8 mouse cellular contexts compared by ENCODE assay signal in genomic region chr12:31896986-31897385, GRCm38 (mm10). TPM values are rescaled to one million over a fixed set of nuclear protein-coding genes. Genes with fewer than 3 reads are reported as not detected.
DNase-seq lines count a peak whose midpoint lies in the region; ATAC-seq and TF ChIP-seq lines count a peak whose summit lies in the region.
"Had no signal": no experiment of that assay in that cellular context is flagged by ENCODE, and none has a peak within 500 bp of the region (broad histone marks: within the 10 kb centered on the region; RNA-seq: fewer than 3 reads in every experiment).

No protein-coding gene starts in this region.

- H3K4me3 ChIP-seq in CH12.LX (replicated peaks in 1 of 3; ENCODE audit: low read depth in 2 of 3, low read length in 2 of 3, poor library complexity in 1 of 3), result no peak overlapping the region
- H3K4me3 ChIP-seq in embryonic facial prominence, embryonic 14.5 days (ENCODE audit: low read depth, low read length), result no peak overlapping the region

- no peak for TF ChIP-seq EP300 in CH12.LX (IDR thresholded peaks at IDR 0.05; ENCODE audit: low read length)

- in situ Hi-C loops in CH12.LX (cut with MboI; ENCODE audit: low pct_ligation_motif_present, low pct_unique_long_range_greater_than_20kb, low sequenced_read_pairs), result no loop called here

- peak; percentile 87 for ATAC-seq in embryonic facial prominence, embryonic 14.5 days (ENCODE audit: low read depth)
- ATAC-seq: activated CD4-positive, CD25-positive, alpha-beta regulatory T cell, adult 4 months had no signal

- H3K27ac ChIP-seq in CH12.LX (ENCODE audit: insufficient read depth, low read depth), result no peak overlapping the region
- H3K27ac ChIP-seq in embryonic facial prominence, embryonic 14.5 days (replicated peaks; ENCODE audit: low read depth, low read length), result no peak overlapping the region

- no peak; the same call in 1 of the 2 replicates for TF ChIP-seq RAD21 in CH12.LX (IDR thresholded peaks at IDR 0.05; ENCODE audit: low read depth, low read length)

- peak in 1 of 2 experiments; percentile 13; a peak in 1 of 4 replicates for TF ChIP-seq CTCF in CH12.LX (conservative IDR thresholded peaks at IDR 0.05 in 1 of 2, IDR thresholded peaks at IDR 0.05 in 1 of 2; ENCODE audit: low read depth in 2 of 2, low read length in 2 of 2)

- H3K27me3 ChIP-seq in CH12.LX (replicated peaks), result no peaks in the 10 kb centered on the region
- H3K27me3 ChIP-seq in embryonic facial prominence, embryonic 14.5 days (replicated peaks; ENCODE audit: control insufficient read depth, insufficient read depth, low read length), result no peaks in the 10 kb centered on the region

- no peak overlapping the region for H3K9ac ChIP-seq in CH12.LX (ENCODE audit: insufficient read depth, low read depth)
- no peak overlapping the region for H3K9ac ChIP-seq in embryonic facial prominence, embryonic 14.5 days (ENCODE audit: low read depth, low read length)

- TF ChIP-seq POLR2A in CH12.LX (IDR thresholded peaks at IDR 0.05; ENCODE audit: low read depth, low read length), result no peak

- WGBS in embryonic facial prominence, embryonic 14.5 days, result 35% methylated on average over 8 of the region's 8 CpGs

- H3K4me1 ChIP-seq in CH12.LX (ENCODE audit: control insufficient read depth in 1 of 2, insufficient read depth in 2 of 2), result peaks cover 0 to 26% of the 10 kb centered on the region in 2 experiments; a peak in 2 of 4 replicates
- H3K4me1 ChIP-seq in embryonic facial prominence, embryonic 14.5 days (ENCODE audit: control insufficient read depth, insufficient read depth, low read length), result no peaks in the 10 kb centered on the region

- no peak overlapping the region for H3K4me2 ChIP-seq in CH12.LX (ENCODE audit: insufficient read depth, low read depth, poor library complexity, severe bottlenecking)
- no peak overlapping the region for H3K4me2 ChIP-seq in embryonic facial prominence, embryonic 14.5 days (ENCODE audit: low read depth, low read length)

- no peaks in the 10 kb centered on the region for H3K9me3 ChIP-seq in CH12.LX (replicated peaks; ENCODE audit: low read length)
- H3K9me3 ChIP-seq in embryonic facial prominence, embryonic 14.5 days (ENCODE audit: control insufficient read depth, low read length), result no peaks in the 10 kb centered on the region

- DNase-seq in CH12.LX (ENCODE audit: extremely low read depth), result peak; percentile 5
- DNase-seq in R1 (ENCODE audit: low read depth, low spot score), result peak; percentile 59
- DNase-seq in embryonic facial prominence, embryonic 14.5 days (ENCODE audit: low spot score), result peak; percentile 61
- peak; percentile 37 for DNase-seq in lung, postnatal 36 days
- no peak for DNase-seq in layer of hippocampus, postnatal 10 days (ENCODE audit: low spot score in 2 of 2)
- no peak for DNase-seq in left cerebral cortex, adult 18-20 months (ENCODE audit: low spot score in 2 of 2)
- DNase-seq in layer of hippocampus, adult 18-20 months (ENCODE audit: low spot score in 2 of 2), result no peak

- H3K79me2 ChIP-seq in CH12.LX (replicated peaks; ENCODE audit: control insufficient read depth, extremely low read depth, insufficient read depth, poor library complexity, severe bottlenecking), result no peaks in the 10 kb centered on the region

- peaks cover 9 to 47% of the 10 kb centered on the region in 2 experiments for H3K36me3 ChIP-seq in CH12.LX (replicated peaks in 1 of 2; ENCODE audit: control insufficient read depth in 1 of 2, insufficient read depth in 1 of 2, low read length in 1 of 2)
- H3K36me3 ChIP-seq in embryonic facial prominence, embryonic 14.5 days (ENCODE audit: control insufficient read depth, insufficient read depth, low read length), result 0 out of 2 replicates have a peak, but pooled peaks cover 11% of the 10 kb centered on the region

- dilution Hi-C loops in CH12.LX (cut with MboI; ENCODE audit: extremely low pct_ligation_motif_present, extremely low pct_unique_long_range_greater_than_20kb, low sequenced_read_pairs), result no loop called here

TF ChIP-seq in CH12.LX, 34 proteins besides CTCF, POLR2A, EP300 and RAD21:
- no peak for TF ChIP-seq CHD1 (IDR thresholded peaks at IDR 0.05; ENCODE audit: low read depth, low read length)
- no peak for TF ChIP-seq SIN3A (IDR thresholded peaks at IDR 0.05; ENCODE audit: low read length)
- TF ChIP-seq JUN (IDR thresholded peaks at IDR 0.05; ENCODE audit: insufficient read depth, low read depth, low read length), result no peak
- TF ChIP-seq ZNF384 (IDR thresholded peaks at IDR 0.05; ENCODE audit: low read depth, low read length), result no peak
- TF ChIP-seq NELFE (IDR thresholded peaks at IDR 0.05; ENCODE audit: low read depth, low read length), result no peak
- TF ChIP-seq MYC (IDR thresholded peaks at IDR 0.05; ENCODE audit: low read depth, low read length), result no peak
- TF ChIP-seq KAT2A (IDR thresholded peaks at IDR 0.05; ENCODE audit: insufficient replicate concordance, low read length), result no peak
- no peak for TF ChIP-seq JUND (conservative IDR thresholded peaks at IDR 0.05; ENCODE audit: low read depth, low read length)
- no peak for TF ChIP-seq MXI1 (IDR thresholded peaks at IDR 0.05; ENCODE audit: low read depth, low read length)

RNA-seq across cellular contexts. Expression of gene Hbp1, which starts 53.3 kb away (rescaled TPM):
- 11.2 and 17.0 TPM in 2 replicates for total RNA-seq in CH12.LX (2012; rRNA removed)
- total RNA-seq in CH12.LX (2014; rRNA removed), result 24.4 and 32.7 TPM in 2 replicates
- polyA plus RNA-seq in CH12.LX (2012; ENCODE audit: insufficient read length, low read depth), result 13.9 and 16.0 TPM in 2 replicates
- 116 and 129 TPM in 2 replicates for polyA plus RNA-seq in embryonic facial prominence, embryonic 14.5 days (2014; fragmentation: Nextera tagmentation; extraction: Ambion mirVana)
- total RNA-seq in layer of hippocampus, postnatal 10 days (2021), result 10 to 100 TPM; 24.4 to 25.3 TPM
- total RNA-seq in left cerebral cortex, adult 18-20 months (2021), result 10 to 100 TPM; 20.9 to 21.2 TPM
- total RNA-seq in layer of hippocampus, adult 18-20 months (2021), result 10 to 100 TPM; 25.6 to 25.8 TPM

Comparison
In these comparisons a context has a peak if more than half of its experiments do, and no peak if none do; other contexts are left out.
1. DNase-seq: peak in CH12.LX (single experiment), R1 (single experiment), embryonic facial prominence, embryonic 14.5 days (single experiment) and lung, postnatal 36 days (single experiment); none in layer of hippocampus, postnatal 10 days (0 of 2), left cerebral cortex, adult 18-20 months (0 of 2) and layer of hippocampus, adult 18-20 months (0 of 2).